Mouse (Mus musculus) lung, embryonic 14.5 days (tissue): Measurements from ENCODE around the gene Arhgef10l. TPM values are rescaled to one million over a fixed set of nuclear protein-coding genes. Genes with fewer than 3 reads are reported as not detected.

Source experiments
- ATAC-seq: fragments of 200-750 bp; cut with Nextera tagmentation; 2 replicates; pipeline ENCODE4 v1.8.0; 2017; ENCODE audit warnings: mild to moderate bottlenecking, moderate TSS enrichment, moderate library complexity; ENCODE audit not compliant: insufficient read depth
- DNase-seq: peaks from one replicate; pipeline ENCODE4 v3.0.0-alpha.2; 2015
- H3K27ac ChIP-seq: fragments of 300-500 bp; sonication (generic); 2 replicates; pipeline ENCODE4 v1.5.1; 2014; ENCODE audit warnings: low read depth, mild to moderate bottlenecking, moderate library complexity
- H3K27me3 ChIP-seq: fragments of 300-500 bp; sonication (generic); 2 replicates; pipeline ENCODE4 v1.6.1; 2014; ENCODE audit warnings: low read length, control low read depth; ENCODE audit not compliant: insufficient read depth
- H3K36me3 ChIP-seq: fragments of 300-500 bp; sonication (generic); 2 replicates; pipeline ENCODE4 v1.6.1; 2014; ENCODE audit warnings: control low read depth; ENCODE audit not compliant: insufficient read depth
- H3K4me1 ChIP-seq: fragments of 300-500 bp; sonication (generic); 2 replicates; pipeline ENCODE4 v1.6.1; 2014; ENCODE audit warnings: antibody characterized with exemption, control low read depth; ENCODE audit not compliant: insufficient read depth
- H3K4me2 ChIP-seq: fragments of 300-500 bp; sonication (generic); 2 replicates; pipeline ENCODE4 v1.6.1; 2014; ENCODE audit warnings: mild to moderate bottlenecking
- H3K4me3 ChIP-seq: fragments of 300-500 bp; sonication (generic); 2 replicates; pipeline ENCODE4 v1.5.1; 2014; ENCODE audit warnings: low read depth, low read length
- H3K9ac ChIP-seq: fragments of 300-500 bp; sonication (generic); 2 replicates; pipeline ENCODE4 v1.6.1; 2014
- H3K9me3 ChIP-seq: fragments of 300-500 bp; sonication (generic); 2 replicates; pipeline ENCODE4 v1.6.1; 2016; ENCODE audit warnings: low read depth, low read length, control low read depth
- CTCF ChIP-seq: IDR thresholded peaks from 2 replicates; pipeline ENCODE4 v1.5.1; 2016; ENCODE audit warnings: antibody characterized with exemption, low read depth
- WGBS: fragments of 180-500 bp; shearing (Covaris S2); extraction: QIAGEN DNeasy Blood & Tissue Kit; methylation state at CpG from one replicate; pipeline ENCODE4 v1.1.7; 2014; 5-methylcytosine and 5-hydroxymethylcytosine counted together
- polyA plus RNA-seq: library from polyadenylated mRNA; unstranded; fragments of >200 nt; fragmentation: Nextera tagmentation; extraction: Ambion mirVana; gene quantifications from 2 replicates; pipeline ENCODE4 v1.2.1, GENCODE M21; 2014

Arhgef10l gene
- polyA plus RNA-seq, 1 experiment from 2014 or later: 16.1 TPM

DNA sequence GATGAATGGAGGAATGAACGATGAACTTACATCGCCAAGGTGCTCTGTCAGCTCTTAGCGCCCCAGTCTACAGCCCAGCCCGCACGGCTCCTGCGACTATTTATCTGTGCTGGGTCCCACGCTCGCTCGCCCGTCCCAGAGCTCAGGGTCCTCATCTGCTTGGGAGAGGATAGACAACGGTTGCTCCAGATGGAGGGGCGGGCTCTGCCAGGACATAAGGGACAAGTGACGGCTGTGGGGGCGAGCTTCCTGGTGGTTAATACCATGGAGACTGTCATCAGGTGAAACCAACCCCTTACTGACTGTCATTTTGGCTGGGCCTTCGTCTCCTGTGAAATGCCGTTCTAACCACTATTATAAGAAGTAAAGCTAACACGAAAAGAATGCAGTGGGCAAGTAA lies 114.0 kb downstream of the Arhgef10l start:
- Histone ChIP-seq H3K9me3 (no peaks in the 10 kb centered on the region), H3K36me3 (peaks cover 54% of the 10 kb centered on the region), H3K27ac (no peak overlapping the region), H3K27me3 (no peaks in the 10 kb centered on the region), H3K4me2 (no peak overlapping the region), H3K4me1 (no peaks in the 10 kb centered on the region), H3K4me3 (no peak overlapping the region), H3K9ac (no peak overlapping the region)
- WGBS: 93% methylated on average over 17 of the region's 17 CpGs
- ATAC-seq (no peak), DNase-seq (no peak)
- no peak for TF ChIP-seq CTCF

DNA sequence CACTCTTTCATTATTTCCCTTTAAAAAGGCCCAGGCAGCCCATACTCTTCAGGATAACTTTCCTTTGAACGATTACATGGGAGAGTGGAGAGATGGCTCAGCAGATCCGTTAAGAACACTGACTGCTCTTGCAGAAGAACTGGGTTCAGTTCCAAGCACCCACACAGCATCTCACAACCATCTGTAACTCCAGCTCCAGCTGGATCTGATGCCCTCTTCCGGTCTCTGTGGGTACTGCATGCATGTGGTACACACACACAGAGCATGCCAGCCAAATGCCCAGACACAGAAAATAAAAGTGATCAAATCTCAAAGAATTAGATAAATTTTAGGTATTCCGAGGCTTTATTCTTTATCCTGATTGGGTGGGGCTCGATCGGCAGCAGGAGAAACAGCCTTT lies 115.1 kb downstream of the Arhgef10l start:
- H3K9me3 ChIP-seq: no peaks in the 10 kb centered on the region
- no peak overlapping the region for H3K27ac ChIP-seq
- ATAC-seq: no peak
- no peak for DNase-seq
- H3K4me2 ChIP-seq: no peak overlapping the region
- peaks cover 55% of the 10 kb centered on the region for H3K36me3 ChIP-seq
- H3K27me3 ChIP-seq: no peaks in the 10 kb centered on the region
- WGBS: 89% methylated on average over 6 of the region's 6 CpGs
- H3K4me3 ChIP-seq: no peak overlapping the region
- no peak for TF ChIP-seq CTCF
- H3K9ac ChIP-seq: no peak overlapping the region
- no peaks in the 10 kb centered on the region for H3K4me1 ChIP-seq

DNA sequence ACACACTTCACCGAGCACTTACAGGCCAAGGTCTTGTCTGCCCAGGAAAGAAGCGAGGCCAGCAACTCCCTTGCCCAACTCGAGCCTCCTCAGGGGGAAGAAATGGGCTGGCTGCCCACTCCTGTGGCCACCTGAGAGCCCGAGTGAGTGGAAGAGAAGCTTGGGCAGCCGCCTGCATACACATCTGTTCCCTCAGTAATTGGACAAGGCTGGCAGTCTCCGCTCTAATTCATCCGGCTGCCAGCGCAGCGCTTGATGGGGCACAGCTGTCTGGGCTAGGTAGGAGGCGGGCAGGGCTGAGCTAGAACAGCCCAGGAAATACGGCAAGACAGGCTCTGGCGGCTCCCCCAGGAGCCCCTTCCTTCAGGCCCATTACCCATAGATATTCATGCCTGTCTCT lies 115.8 kb downstream of the Arhgef10l start:
- TF ChIP-seq CTCF: no peak
- no peaks in the 10 kb centered on the region for H3K4me1 ChIP-seq
- no peak overlapping the region for H3K4me2 ChIP-seq
- no peak overlapping the region for H3K9ac ChIP-seq
- no peak overlapping the region for H3K27ac ChIP-seq
- no peaks in the 10 kb centered on the region for H3K27me3 ChIP-seq
- ATAC-seq: no peak
- peaks cover 58% of the 10 kb centered on the region for H3K36me3 ChIP-seq
- 69% methylated on average over 12 of the region's 12 CpGs for WGBS
- DNase-seq: peak; percentile 17
- H3K9me3 ChIP-seq: no peaks in the 10 kb centered on the region
- no peak overlapping the region for H3K4me3 ChIP-seq

DNA sequence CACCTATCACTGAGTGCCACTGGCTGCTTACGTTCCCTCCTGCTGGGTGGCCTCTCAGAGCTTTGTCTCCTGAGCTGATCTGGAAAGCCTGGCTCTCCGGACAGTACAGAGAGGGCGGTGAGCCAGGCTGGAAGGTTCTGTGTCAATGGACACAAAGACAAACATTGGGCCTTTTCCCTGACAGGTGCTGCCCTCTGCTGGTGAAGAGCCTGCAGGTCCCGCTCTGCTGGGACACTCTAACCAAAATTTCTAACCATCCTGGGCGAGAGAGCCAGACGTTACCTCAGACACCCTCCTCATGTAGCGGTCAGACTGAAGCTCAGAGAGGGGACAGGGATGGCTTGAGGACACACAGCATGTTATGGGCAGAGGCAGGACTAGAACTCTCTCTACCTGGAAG lies 118.3 kb downstream of the Arhgef10l start:
- DNase-seq: peak; percentile 85
- ATAC-seq: peak; percentile 41; the same call in 1 of the 2 replicates
- WGBS: 23% methylated on average over 7 of the region's 7 CpGs

DNA sequence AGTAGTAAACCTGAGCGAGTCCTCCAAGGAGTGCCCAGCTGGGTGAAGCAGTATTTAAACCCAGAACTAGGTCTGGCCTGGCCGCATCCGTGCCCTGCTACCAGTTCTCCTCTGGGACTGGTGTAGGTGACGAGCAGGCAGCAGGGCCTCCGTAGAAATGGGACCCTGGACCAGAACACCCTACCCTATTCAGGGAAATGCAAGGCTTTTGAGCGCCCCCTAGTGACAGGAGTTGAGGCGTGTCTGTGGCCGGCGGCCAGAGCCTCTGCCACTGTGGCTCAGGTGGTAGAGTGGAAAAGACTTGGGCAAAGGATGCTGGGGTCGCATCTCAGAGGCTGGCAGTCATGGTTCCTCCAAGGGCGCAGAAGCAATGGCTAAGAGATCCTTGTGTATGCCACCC lies 126.7 kb downstream of the Arhgef10l start:
- Histone ChIP-seq H3K4me1 (no peaks in the 10 kb centered on the region), H3K9ac (no peak overlapping the region), H3K27ac (no peak overlapping the region), H3K36me3 (peaks cover 45% of the 10 kb centered on the region), H3K4me3 (no peak overlapping the region), H3K4me2 (no peak overlapping the region), H3K9me3 (no peaks in the 10 kb centered on the region), H3K27me3 (no peaks in the 10 kb centered on the region)
- peak; percentile 82 for TF ChIP-seq CTCF
- ATAC-seq (no peak), DNase-seq (peak; percentile 79)
- 39% methylated on average over 11 of the region's 11 CpGs for WGBS

More for the DNA sequence above, 118.3 kb downstream of the Arhgef10l start:
- no peak overlapping the region for H3K4me2 ChIP-seq
- H3K36me3 ChIP-seq: peaks cover 54% of the 10 kb centered on the region
- no peaks in the 10 kb centered on the region for H3K9me3 ChIP-seq
- no peaks in the 10 kb centered on the region for H3K27me3 ChIP-seq
- H3K4me3 ChIP-seq: no peak overlapping the region
- no peak overlapping the region for H3K9ac ChIP-seq
- TF ChIP-seq CTCF: peak; percentile 89
- H3K27ac ChIP-seq: no peak overlapping the region
- H3K4me1 ChIP-seq: no peaks in the 10 kb centered on the region

DNA sequence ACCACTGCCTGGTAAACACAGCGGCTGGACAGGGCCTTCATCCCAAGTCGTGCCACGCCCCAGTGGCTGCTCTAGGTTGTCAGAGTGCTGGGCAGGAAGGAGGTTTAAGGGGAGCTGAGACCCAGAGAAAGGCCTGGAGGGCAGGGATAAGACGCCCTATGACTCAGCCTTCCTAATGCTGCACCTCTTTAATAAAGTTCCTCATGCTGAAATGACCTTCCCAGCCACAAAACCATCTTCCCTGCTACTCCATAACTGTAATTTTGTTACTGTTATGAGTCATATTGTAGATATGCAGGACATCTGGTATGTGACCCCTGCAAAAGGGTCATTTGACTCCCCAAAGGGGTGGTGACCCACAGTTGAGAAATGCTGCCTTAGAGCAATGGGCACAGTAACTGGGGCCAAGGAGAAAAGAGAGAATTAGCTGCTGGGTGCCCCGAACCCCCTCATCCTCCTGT lies 128.2 kb downstream of the Arhgef10l start:
- peaks cover 41% of the 10 kb centered on the region; the same call in 1 of the 2 replicates for H3K36me3 ChIP-seq
- DNase-seq: no peak

DNA sequence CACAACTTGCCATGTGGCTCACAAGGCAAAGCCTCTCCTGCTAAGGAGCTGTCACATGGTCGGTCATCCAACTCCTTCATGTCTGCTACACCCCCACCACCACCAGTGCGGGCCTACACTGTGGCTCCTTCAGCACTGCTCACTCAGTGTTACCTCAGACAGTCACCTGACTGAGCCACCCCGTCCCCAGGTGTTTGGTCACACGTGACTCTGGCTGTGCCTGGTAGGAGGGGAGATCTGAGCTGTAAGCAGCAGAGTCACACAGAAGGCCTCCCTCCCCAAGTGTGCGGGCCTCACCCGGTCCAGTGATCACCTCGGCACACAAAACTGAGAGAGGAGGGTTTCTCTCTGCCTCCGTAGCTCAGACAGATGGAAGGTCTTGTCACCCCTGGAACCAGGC lies 130.5 kb downstream of the Arhgef10l start:
- 69% methylated on average over 8 of the region's 8 CpGs for WGBS
- H3K4me1 ChIP-seq: no peaks in the 10 kb centered on the region
- DNase-seq (no peak), ATAC-seq (no peak)
- H3K27me3 ChIP-seq: no peaks in the 10 kb centered on the region
- no peak overlapping the region for H3K4me2 ChIP-seq
- no peak overlapping the region for H3K9ac ChIP-seq
- no peak overlapping the region for H3K27ac ChIP-seq
- H3K36me3 ChIP-seq: peaks cover 36% of the 10 kb centered on the region; the same call in 1 of the 2 replicates
- no peaks in the 10 kb centered on the region for H3K9me3 ChIP-seq
- TF ChIP-seq CTCF: no peak
- no peak overlapping the region for H3K4me3 ChIP-seq

More for the DNA sequence above, 128.2 kb downstream of the Arhgef10l start:
- no peaks in the 10 kb centered on the region for H3K27me3 ChIP-seq
- H3K27ac ChIP-seq: no peak overlapping the region
- H3K4me1 ChIP-seq: no peaks in the 10 kb centered on the region
- no peaks in the 10 kb centered on the region for H3K9me3 ChIP-seq
- WGBS: 65% methylated on average over 5 of the region's 5 CpGs
- no peak for TF ChIP-seq CTCF
- H3K9ac ChIP-seq: no peak overlapping the region
- no peak overlapping the region for H3K4me2 ChIP-seq
- no peak overlapping the region for H3K4me3 ChIP-seq
- no peak for ATAC-seq

DNA sequence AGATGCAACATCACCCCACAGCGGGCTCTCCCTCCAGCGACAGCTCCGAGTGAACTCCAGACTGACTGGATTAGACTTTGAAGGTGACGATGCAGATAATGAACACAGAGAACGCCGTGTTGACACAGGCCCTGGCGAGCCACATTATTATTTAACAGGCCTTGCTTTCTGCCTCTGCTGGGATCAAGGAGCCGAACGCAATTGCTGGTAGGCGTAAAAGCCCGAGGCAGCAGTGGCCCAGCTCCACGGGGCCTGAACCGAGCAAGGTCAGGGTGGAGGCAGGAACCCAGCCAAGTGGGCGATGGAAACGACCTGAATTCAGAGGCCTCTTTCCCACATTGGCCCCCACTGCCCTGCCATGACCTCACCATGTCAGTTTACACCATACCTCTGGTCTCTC lies 133.5 kb downstream of the Arhgef10l start:
- Histone ChIP-seq H3K27me3 (no peaks in the 10 kb centered on the region), H3K9ac (no peak overlapping the region), H3K9me3 (no peaks in the 10 kb centered on the region), H3K4me3 (no peak overlapping the region), H3K4me1 (no peaks in the 10 kb centered on the region), H3K27ac (no peak overlapping the region), H3K4me2 (no peak overlapping the region), H3K36me3 (peaks cover 36% of the 10 kb centered on the region; the same call in 1 of the 2 replicates)
- DNase-seq (no peak), ATAC-seq (no peak)
- no peak for TF ChIP-seq CTCF
- WGBS: 34% methylated on average over 15 of the region's 15 CpGs
